Mouse (Mus musculus): ENCODE measurements around the gene Syngr2.
A peak's percentile ranks its signal among the peaks of the same experiment; 100 is the strongest.

Gene Syngr2

DNA sequence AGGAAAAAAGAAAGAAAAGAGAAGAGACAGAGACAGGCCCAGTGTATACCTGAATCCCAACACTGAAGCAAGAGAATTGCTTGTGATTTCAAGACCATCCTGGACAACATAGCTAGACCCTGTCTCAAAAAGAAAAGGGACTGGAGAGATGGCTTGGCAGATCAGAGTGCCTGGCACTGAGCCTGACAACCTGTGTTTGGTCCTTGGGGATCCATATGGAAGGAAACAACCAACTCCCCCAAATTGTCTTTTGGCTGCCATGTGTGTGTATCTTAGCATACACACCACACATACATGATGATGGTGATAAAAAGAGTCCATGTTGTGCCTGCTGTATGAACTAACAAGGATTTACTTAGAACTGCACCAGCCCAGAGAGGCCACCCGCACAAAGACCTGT lies 29.6 kb downstream of the Syngr2 start:
- DNase-seq, result no peak

GRCm38 (mm10) chr11:117840910-117841309 lies 31.4 kb downstream of the Syngr2 start:
- DNase-seq, result no peak

- DNase-seq, result no peak
Observed at GRCm38 (mm10) chr11:117843434-117843833, 34.0 kb downstream of the Syngr2 start.

DNA sequence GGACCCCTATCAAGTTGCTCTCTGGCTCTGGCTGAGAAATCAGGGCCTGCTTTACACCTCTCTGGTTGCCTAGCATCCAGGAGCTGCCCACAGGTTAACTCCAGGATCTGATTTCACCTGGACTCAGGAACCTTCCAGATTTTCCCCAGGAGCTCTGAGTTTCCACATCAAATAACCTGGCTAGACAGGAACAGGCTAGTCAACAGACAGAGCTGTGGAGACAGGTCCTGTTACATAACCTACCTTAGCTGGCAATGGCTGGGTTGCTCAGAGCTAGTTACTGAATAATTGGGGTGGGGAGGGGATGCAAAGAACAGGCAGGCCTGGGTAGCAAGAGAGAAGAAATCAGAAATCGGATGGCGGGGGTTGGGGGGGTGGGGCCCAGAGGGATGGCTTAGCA lies 35.5 kb downstream of the Syngr2 start:
- peak; percentile 84 for DNase-seq

GRCm38 (mm10) chr11:117845651-117846050 lies 36.2 kb downstream of the Syngr2 start:
- no peak for DNase-seq

DNA sequence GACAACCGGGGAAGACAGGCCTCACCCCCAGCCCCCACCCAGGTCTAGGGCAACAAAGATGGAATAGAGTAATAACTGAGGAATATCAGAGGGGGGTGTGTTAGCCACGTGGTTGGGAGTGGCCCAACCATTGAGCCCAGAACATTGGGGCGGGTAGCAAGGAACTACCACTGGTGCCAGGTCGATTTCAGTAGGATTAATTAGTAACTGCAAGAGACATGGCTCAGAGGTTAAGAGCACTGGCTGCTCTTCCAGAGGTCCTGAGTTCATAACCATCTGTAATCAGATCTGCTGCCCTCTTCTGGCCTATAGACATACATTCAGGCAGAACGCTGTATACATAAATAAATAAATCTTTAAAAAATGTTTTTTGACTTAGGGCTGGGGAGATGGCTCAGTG lies 37.2 kb downstream of the Syngr2 start:
- DNase-seq, result peak; percentile 86

GRCm38 (mm10) chr11:117847593-117848215 lies 38.2 kb downstream of the Syngr2 start:
- no peak for DNase-seq

DNA sequence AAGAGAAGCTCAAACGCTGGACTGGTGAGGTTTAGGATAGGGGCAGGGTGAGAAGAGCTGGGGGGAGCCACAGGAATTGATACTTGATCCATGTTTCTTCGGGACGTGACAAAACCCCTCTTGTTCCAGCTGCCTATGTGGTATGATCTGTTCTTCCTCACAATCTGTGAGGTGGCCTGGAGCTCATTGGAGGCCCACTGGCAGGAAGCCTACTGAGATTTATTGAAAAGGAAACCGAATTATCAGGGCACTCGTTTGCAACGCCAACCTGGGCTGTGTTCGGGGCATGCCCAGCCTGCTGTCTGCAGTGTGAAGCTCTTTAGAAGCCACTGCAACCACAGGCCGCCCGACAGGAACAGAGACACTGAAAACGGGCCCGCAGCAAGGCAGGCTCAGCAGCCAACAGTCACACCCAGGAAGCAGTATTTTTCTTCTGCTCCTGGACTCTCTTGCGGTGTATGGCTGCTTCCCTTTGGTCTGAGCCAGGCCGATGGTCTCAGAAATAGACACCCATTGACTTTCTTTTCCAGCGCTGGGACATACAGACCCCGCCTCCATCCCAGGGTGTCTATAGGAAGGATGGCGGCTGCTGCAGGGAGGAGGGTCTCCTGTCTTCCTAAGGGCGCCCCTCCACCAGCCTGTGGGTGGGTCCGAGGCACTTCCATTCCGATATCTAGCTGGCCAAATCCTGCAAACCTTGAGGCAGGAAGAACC lies 39.0 kb downstream of the Syngr2 start:
- DNase-seq, result no peak

DNA sequence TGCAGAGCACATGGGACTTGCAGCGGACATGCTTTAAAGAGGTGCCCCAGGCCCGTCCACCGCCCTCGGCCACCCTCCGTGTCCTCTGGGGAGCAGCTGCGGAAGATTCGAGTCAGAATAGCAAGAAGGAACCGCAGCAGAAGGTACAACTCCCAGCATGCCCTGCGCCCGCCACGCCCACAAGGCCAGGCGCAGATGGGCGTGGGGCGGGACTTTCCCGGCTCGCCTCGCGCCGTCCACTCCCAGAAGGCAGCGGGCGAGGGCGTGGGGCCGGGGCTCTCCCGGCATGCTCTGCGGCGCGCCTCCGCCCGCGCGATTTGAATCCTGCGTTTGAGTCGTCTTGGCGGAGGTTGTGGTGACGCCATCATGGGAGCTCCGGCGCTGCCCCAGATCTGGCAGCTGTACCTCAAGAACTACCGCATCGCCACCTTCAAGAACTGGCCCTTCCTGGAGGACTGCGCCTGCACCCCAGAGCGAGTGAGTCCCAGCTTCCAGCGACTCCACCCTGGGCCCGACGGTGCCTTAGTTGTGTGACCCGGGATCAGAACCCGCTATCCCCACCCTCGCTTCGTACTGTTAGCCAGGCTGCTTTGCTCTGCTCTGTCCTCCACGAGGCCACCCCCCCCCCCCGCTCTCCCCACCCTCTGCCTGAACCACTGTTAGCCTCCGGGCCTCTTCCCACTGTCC lies 39.7 kb downstream of the Syngr2 start, which contains the start of gene Birc5:
Gene Birc5, plus strand, starts transcription at position 267 of the 687 bp plus-strand sequence.
- peak; percentile 94 for DNase-seq

DNA sequence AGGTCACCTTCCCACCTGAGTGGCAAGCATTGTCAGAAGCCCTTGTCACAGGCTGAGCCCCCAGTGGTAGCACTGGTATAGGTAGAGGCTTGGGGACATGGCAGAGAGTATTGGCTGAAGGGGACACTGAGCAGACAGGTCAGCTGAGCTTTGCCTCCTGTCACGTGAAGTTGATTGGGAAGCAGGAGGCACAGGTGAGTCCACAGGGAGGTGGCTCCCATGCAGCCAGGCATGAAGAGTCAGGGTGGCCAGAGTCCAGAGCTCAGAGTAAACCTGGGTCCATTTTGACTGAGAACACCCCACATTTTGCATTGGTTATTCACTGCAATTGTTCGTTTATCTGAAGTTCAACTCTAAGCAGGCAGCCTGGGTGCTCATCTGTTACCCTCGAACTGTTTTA lies 43.4 kb downstream of the Syngr2 start:
- DNase-seq, result no peak

DNA sequence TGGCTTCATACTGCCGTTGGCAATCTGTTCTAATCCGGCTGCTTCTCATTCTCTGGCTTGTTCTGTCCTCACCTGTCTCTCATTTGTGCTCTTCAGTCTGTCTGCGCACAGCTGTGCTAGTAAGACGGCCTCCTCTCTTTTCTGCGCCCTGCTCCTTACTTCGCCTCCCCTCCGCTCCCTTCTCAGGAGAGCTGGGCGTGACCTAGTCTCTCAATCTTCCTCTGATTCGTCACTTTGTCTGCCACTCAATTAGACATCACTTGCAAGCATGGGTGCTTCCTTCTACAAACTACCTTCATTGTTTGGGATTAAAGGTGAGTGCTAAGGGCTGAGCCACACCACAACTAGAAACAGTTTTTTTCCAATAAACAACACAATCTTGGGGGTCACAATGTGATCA lies 44.8 kb downstream of the Syngr2 start:
- no peak for DNase-seq

GRCm38 (mm10) chr11:117855360-117855759 lies 45.9 kb downstream of the Syngr2 start:
- DNase-seq, result no peak

DNA sequence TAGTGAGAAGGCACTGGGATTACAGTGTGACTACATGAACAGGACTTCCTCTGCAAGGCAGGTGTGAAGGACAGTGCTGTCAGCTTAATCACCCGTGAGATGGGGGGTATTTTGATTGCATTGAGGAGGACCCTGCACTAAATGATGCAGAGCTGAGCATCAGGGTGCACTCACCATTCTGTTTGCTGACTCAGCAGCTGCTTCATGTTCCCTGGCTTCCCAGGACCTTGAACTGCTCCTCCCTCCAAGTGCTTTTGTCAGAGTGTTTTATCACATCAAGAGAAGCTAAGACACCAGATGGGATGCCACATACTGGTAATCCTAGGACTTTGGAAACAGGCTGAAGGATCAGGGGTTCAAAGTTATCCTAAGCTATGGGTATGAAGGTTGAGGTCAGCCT lies 46.5 kb downstream of the Syngr2 start:
- no peak for DNase-seq

- no peak for DNase-seq
Observed at GRCm38 (mm10) chr11:117857462-117857861, 48.0 kb downstream of the Syngr2 start.

DNA sequence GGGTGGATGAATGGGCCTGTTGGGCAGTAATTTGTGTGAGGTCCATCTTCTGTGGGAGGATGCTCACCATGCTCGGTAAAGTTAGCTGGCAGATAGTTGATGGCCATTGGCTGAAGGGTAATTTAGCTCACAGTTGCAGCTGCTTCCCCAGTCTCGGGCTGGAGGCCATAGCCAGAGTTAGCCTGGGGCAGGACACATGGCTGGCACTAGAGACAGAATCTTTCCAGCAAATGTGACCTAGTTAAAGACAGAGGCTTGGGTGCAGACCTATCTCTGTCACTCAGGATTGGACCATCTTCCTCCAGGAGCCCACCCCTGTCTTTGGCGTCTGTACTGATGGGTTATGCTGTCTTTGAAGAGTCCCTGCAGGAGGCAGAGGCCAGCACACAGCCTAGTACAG lies 48.9 kb downstream of the Syngr2 start:
- DNase-seq, result no peak

DNA sequence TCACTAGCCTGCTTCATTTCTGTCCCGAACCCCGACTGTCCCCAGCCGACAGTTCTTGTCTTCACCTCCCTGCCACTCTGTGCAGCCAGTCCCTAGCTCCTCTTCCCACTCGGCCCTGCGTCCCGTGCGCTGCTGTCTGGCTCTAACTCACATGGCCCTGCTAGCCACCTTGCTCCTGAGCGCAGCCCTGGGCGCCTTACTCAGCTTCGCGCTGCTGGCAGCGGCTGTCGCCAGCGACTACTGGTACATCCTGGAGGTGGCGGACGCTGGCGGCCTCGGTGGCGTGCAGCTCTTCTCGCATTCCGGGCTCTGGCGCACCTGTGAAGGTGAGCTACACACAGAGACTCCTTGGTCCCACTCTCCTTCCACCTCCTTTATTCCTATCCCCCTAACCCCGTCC lies 51.1 kb downstream of the Syngr2 start, which contains the start of gene Tmem235:
Gene Tmem235, plus strand, starts transcription at position 152 of the 400 bp plus-strand sequence.
- DNase-seq, result no peak

DNA sequence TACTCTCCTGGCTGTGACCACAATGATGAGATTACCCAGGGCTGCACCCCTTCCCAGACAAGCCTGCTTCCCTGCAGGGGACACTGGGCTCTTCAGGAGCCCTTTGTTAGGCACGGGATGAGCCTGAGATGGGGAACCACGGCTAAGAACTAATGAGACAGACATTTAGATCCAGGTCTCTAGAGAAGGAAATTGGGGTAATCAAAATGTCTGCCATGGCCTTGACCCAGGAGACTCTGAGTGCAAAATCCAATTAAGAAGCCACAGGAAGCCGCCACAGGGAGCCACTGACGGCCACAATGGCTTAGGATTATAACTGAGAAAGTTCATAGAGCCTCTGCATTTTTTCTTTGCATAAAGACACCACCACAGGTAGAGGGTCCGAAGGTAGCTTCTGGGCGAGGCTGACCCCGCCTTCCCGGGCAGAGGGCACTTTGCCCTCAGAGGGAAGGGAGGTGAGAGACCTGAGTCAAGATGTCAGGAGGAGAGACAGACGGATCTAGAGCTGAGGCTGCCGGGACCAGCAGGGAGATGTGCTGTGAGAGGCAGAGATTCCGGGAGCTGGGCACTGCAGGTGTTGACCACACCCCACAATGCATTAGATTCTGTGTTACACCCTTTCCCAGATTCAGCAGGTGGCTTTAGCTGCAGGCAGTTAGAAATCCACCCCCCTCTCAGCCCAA lies 53.8 kb downstream of the Syngr2 start:
- DNase-seq, result peak; percentile 72
